Mouse (Mus musculus) liver, embryonic 14.5 days (tissue): Measurements from ENCODE around the gene Adamts18. TPM values are rescaled to one million over a fixed set of nuclear protein-coding genes. Genes with fewer than 3 reads are reported as not detected.

Experiments
- ATAC-seq: fragments of 200-750 bp; cut with Nextera tagmentation; 2 replicates; pipeline ENCODE4 v1.8.0; 2017; ENCODE audit warnings: moderate number of reproducible peaks, mild to moderate bottlenecking, moderate library complexity; ENCODE audit not compliant: insufficient read depth
- DNase-seq, 3 experiments: peaks; one replicate each; pipeline ENCODE4 v3.0.0-alpha.2; 2012 to 2013; ENCODE audit warnings: low read depth in 3 of 3, low spot score in 3 of 3
- H3K27ac ChIP-seq: fragments of 300-500 bp; sonication (generic); 2 replicates; pipeline ENCODE4 v1.5.1; 2014; ENCODE audit warnings: moderate library complexity, mild to moderate bottlenecking, control low read depth, inconsistent platforms
- H3K27me3 ChIP-seq: fragments of 300-500 bp; sonication (generic); 2 replicates; pipeline ENCODE4 v1.6.1; 2014; ENCODE audit warnings: mild to moderate bottlenecking, low read length, moderate library complexity; ENCODE audit not compliant: control insufficient read depth, insufficient read depth
- H3K36me3 ChIP-seq: fragments of 300-500 bp; sonication (generic); replicated peaks from 2 replicates; pipeline ENCODE4 v1.6.1; 2014; ENCODE audit warnings: low read depth; ENCODE audit not compliant: control insufficient read depth, insufficient read depth
- H3K4me1 ChIP-seq, 2 experiments: fragments of 200-500 bp in 1 of 2; fragments of 300-500 bp in 1 of 2; sonication (generic) in 1 of 2; replicated peaks; 2 replicates each; pipeline ENCODE4 v1.6.1; 2012 to 2014; ENCODE audit warnings: antibody characterized with exemption in 1 of 2, inconsistent platforms in 1 of 2, low read length in 1 of 2; ENCODE audit not compliant: control insufficient read depth in 2 of 2, insufficient read depth in 2 of 2
- H3K4me2 ChIP-seq: fragments of 300-500 bp; sonication (generic); 2 replicates; pipeline ENCODE4 v1.6.1; 2014; ENCODE audit warnings: low read depth, mild to moderate bottlenecking, control low read depth, moderate library complexity
- H3K4me3 ChIP-seq, 2 experiments: fragments of 200-500 bp in 1 of 2; fragments of 300-500 bp in 1 of 2; sonication (generic) in 1 of 2; 2 replicates each; pipeline ENCODE4 v1.5.1; 2012 to 2014; ENCODE audit warnings: low read depth in 2 of 2, low read length in 2 of 2, mild to moderate bottlenecking in 2 of 2, control low read depth in 1 of 2, inconsistent platforms in 1 of 2, moderate library complexity in 1 of 2; ENCODE audit not compliant: insufficient read depth in 1 of 2
- H3K9ac ChIP-seq: fragments of 300-500 bp; sonication (generic); replicated peaks from 2 replicates; pipeline ENCODE4 v1.6.1; 2014; ENCODE audit warnings: mild to moderate bottlenecking, control low read depth, moderate library complexity
- H3K9me3 ChIP-seq: fragments of 300-500 bp; sonication (generic); 2 replicates; pipeline ENCODE4 v1.6.1; 2016; ENCODE audit warnings: low read length, mixed read lengths; ENCODE audit not compliant: control insufficient read depth
- CTCF ChIP-seq: IDR thresholded peaks from 2 replicates; pipeline ENCODE4 v1.5.1; 2016; ENCODE audit warnings: antibody characterized with exemption, low read depth, control low read depth
- EP300 ChIP-seq: IDR thresholded peaks from 2 replicates; pipeline ENCODE4 v1.6.1; 2016; ENCODE audit warnings: antibody characterized with exemption, low read depth
- WGBS: fragments of 180-500 bp; shearing (Covaris S2); extraction: QIAGEN DNeasy Blood & Tissue Kit; methylation state at CpG from one replicate; pipeline ENCODE4 v1.1.7; 2014; ENCODE audit not compliant: insufficient replicate concordance; 5-methylcytosine and 5-hydroxymethylcytosine counted together
- polyA plus RNA-seq, 2 experiments: library from polyadenylated mRNA; depleted of rRNA in 1 of 2; stranded (reverse) in 1 of 2; unstranded in 1 of 2; fragments of >200 nt; fragmentation: Nextera tagmentation in 1 of 2; extraction: Ambion mirVana in 1 of 2; gene quantifications; 2 replicates each; pipeline versions ENCODE4 v1.2.1 to v1.2.3; 2012 to 2014

Gene Adamts18
- polyA plus RNA-seq, 2 experiments: 0.04 to 0.06 TPM

DNA sequence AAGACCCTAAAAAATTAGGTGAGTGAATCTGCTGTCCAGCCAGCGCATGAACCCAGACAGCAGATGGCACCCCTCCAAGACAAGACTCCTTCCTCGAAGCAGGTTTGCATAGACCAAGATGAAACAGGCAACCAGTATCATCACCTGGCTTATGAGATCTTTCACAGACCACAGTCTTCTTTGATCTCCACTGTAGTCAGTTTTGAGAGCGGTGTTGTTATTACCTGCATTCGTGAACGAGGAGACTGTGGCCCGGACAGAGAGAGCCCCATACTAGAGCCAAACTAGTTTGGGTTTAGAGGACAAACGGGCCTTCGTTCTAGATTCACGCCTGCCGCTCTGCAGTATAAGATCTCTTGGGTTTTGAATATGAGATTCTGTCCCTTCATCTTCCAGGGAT lies 178.6 kb downstream of the Adamts18 start:
- H3K36me3 ChIP-seq: no peaks in the 10 kb centered on the region
- no peaks in the 10 kb centered on the region for H3K4me1 ChIP-seq
- no peak overlapping the region for H3K4me3 ChIP-seq
- H3K9ac ChIP-seq: no peak overlapping the region
- WGBS: 73% methylated on average over 10 of the region's 10 CpGs
- H3K27me3 ChIP-seq: no peaks in the 10 kb centered on the region
- ATAC-seq (no peak), DNase-seq (no peak)
- no peaks in the 10 kb centered on the region for H3K9me3 ChIP-seq
- no peak overlapping the region for H3K4me2 ChIP-seq
- H3K27ac ChIP-seq: no peak overlapping the region
- no peak for TF ChIP-seq EP300
- TF ChIP-seq CTCF: no peak

DNA sequence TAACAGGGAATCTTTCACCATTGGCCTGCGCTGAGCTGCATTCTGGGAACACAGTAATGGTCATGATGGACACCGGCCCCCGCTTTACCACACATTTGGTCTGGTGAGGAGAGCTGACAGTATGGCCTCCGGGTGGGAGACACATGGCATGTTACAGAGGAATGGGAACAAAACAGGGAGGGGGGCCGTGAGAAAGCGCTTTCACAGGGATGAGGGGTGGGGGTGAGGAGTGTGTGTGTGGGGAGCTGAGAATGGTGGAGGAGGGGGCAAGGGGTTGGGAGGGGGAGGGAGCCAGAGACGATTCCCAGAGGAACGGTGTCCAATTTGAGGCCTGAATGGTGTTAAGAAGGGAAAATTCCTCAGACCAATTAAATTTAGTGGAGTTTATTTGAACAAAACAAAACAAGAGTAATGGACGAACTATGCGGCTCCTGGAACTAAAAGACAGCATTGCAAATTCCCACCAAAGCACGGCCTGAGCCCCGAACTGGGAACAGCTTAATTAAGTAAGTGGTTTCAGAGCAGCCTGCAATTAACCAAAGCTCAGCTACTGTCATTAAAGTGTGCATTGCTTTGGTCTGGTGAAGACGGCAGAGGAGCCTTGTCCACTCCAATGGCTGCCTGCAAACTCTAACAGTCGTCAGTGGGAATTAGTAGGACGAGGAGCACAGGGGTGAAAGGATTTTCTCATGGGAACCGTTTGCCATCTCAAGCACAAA lies 181.7 kb downstream of the Adamts18 start:
- ATAC-seq: no peak
- no peaks in the 10 kb centered on the region for H3K27me3 ChIP-seq
- H3K4me2 ChIP-seq: no peak overlapping the region
- H3K36me3 ChIP-seq: no peaks in the 10 kb centered on the region
- H3K27ac ChIP-seq: no peak overlapping the region
- 65% methylated on average over 16 of the region's 16 CpGs for WGBS
- H3K9me3 ChIP-seq: no peaks in the 10 kb centered on the region
- DNase-seq: no peak
- TF ChIP-seq EP300: no peak
- no peak for TF ChIP-seq CTCF
- no peak overlapping the region for H3K4me3 ChIP-seq
- no peak overlapping the region for H3K9ac ChIP-seq
- no peaks in the 10 kb centered on the region for H3K4me1 ChIP-seq

DNA sequence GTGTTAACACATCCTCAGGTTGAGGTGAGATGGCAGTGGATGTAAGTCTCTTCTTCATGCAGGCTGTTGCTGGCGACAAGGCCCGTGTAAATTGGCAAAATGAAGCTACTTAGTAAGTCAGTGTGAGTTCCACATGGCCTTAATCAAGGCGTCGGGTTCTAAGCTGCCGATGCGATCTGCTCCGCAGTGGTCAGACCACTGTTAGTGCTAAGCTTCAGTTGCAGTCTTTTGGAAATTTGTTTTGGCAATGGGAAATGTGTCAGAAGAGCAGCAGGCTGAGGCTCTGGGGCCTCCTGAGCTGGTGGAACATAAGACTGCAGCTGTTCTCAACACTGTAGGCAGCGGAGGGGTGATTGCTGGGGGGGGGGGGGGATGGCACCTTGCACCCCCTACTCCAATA lies 182.6 kb downstream of the Adamts18 start:
- ATAC-seq: no peak
- no peak for TF ChIP-seq EP300
- no peak for TF ChIP-seq CTCF
- no peak overlapping the region for H3K27ac ChIP-seq
- H3K36me3 ChIP-seq: no peaks in the 10 kb centered on the region
- H3K4me2 ChIP-seq: no peak overlapping the region
- no peak overlapping the region for H3K9ac ChIP-seq
- no peaks in the 10 kb centered on the region for H3K27me3 ChIP-seq
- no peak for DNase-seq
- no peak overlapping the region for H3K4me3 ChIP-seq
- no peaks in the 10 kb centered on the region for H3K9me3 ChIP-seq
- WGBS: 70% methylated on average over 8 of the region's 8 CpGs
- H3K4me1 ChIP-seq: no peaks in the 10 kb centered on the region

DNA sequence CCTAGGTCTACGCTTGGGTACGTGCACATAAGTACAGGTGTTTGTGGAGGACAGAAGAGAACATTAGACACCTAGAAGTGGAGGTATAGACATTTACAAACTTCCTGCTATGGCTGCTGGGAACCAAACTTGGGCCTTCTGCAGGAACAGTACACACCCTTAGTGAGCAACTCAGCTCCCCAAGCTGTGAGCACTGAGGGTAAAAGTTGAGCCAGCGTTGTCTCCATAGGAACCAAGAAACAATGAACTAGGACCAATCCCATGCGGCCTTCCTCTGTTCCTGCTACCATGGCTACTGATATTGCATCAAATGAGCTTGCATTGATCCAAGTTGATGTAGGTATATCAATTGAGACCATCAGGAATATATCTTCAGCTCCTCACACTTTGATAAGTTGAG lies 183.5 kb downstream of the Adamts18 start:
- Histone ChIP-seq H3K27me3 (no peaks in the 10 kb centered on the region), H3K4me1 (no peaks in the 10 kb centered on the region), H3K4me3 (no peak overlapping the region), H3K36me3 (no peaks in the 10 kb centered on the region), H3K4me2 (no peak overlapping the region), H3K9ac (no peak overlapping the region), H3K27ac (no peak overlapping the region), H3K9me3 (no peaks in the 10 kb centered on the region)
- ATAC-seq: no peak
- no peak for DNase-seq
- no peak for TF ChIP-seq EP300
- no peak for TF ChIP-seq CTCF
- 54% methylated on average over 4 of the region's 4 CpGs for WGBS

DNA sequence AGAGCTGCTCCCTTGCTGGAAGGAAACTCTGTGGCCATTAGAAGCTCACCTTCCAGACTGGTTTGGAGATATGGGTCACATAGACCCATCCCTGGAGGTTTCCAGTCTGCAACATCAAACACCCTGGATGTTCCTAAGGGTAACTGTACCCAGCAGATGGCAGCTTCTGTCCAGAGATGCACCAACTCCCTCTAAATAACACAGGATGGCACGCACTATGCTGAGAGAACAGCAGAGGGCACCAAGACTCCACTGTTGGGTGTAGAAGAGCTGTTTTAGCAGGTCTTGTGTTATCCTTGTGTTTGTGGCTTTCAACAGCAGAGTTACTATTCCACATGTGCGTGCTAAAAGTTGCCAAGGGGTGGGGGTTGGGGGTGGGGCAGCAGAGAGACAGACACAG lies 184.0 kb downstream of the Adamts18 start:
- no peak overlapping the region for H3K4me2 ChIP-seq
- TF ChIP-seq CTCF (peak; percentile 71), EP300 (no peak)
- 10% methylated on average over 2 of the region's 2 CpGs for WGBS
- H3K27me3 ChIP-seq: no peaks in the 10 kb centered on the region
- DNase-seq (peak in 1 of 3 experiments; percentile 13), ATAC-seq (no peak)
- H3K9ac ChIP-seq: no peak overlapping the region
- H3K9me3 ChIP-seq: no peaks in the 10 kb centered on the region
- no peak overlapping the region for H3K4me3 ChIP-seq
- H3K27ac ChIP-seq: no peak overlapping the region
- no peaks in the 10 kb centered on the region for H3K36me3 ChIP-seq
- H3K4me1 ChIP-seq: no peaks in the 10 kb centered on the region
